Mouse (Mus musculus): ENCODE measurements at regions not wholly inside any gene's neighbourhood (a gene's known extent, or its start where the extent isn't known, plus 50 kb on each side); places are given as distances from the start of the nearest gene placed in this dataset.

- TF ChIP-seq CTCF (IDR thresholded peaks at IDR 0.05; ENCODE audit: borderline replicate concordance, extremely low read depth, insufficient read depth, insufficient read length) (no peak), POLR2A (IDR thresholded peaks at IDR 0.05; ENCODE audit: borderline replicate concordance, extremely low read depth, insufficient read depth, insufficient read length, poor library complexity, severe bottlenecking) (no peak)
- DNase-seq (ENCODE audit: low read depth) = no peak
Measured at GRCm38 (mm10) chr15:45612954-45613353, 5478.8 kb downstream of the 9330182O14Rik start.

- no peak for DNase-seq (ENCODE audit: low read depth)
- TF ChIP-seq POLR2A (IDR thresholded peaks at IDR 0.05; ENCODE audit: borderline replicate concordance, extremely low read depth, insufficient read depth, insufficient read length, poor library complexity, severe bottlenecking) (no peak), CTCF (IDR thresholded peaks at IDR 0.05; ENCODE audit: borderline replicate concordance, extremely low read depth, insufficient read depth, insufficient read length) (no peak)
Measured at GRCm38 (mm10) chr15:45646256-45646655, 5512.1 kb downstream of the 9330182O14Rik start.

- TF ChIP-seq POLR2A (IDR thresholded peaks at IDR 0.05; ENCODE audit: borderline replicate concordance, extremely low read depth, insufficient read depth, insufficient read length, poor library complexity, severe bottlenecking) = no peak
- TF ChIP-seq CTCF (IDR thresholded peaks at IDR 0.05; ENCODE audit: borderline replicate concordance, extremely low read depth, insufficient read depth, insufficient read length) = no peak
- no peak for DNase-seq (ENCODE audit: low read depth)
Measured at GRCm38 (mm10) chr15:45663601-45664000, 5529.4 kb downstream of the 9330182O14Rik start.

- DNase-seq (ENCODE audit: low read depth) = no peak
- TF ChIP-seq POLR2A (IDR thresholded peaks at IDR 0.05; ENCODE audit: borderline replicate concordance, extremely low read depth, insufficient read depth, insufficient read length, poor library complexity, severe bottlenecking) (no peak), CTCF (IDR thresholded peaks at IDR 0.05; ENCODE audit: borderline replicate concordance, extremely low read depth, insufficient read depth, insufficient read length) (no peak)
Measured at GRCm38 (mm10) chr15:45689446-45689845, 5555.3 kb downstream of the 9330182O14Rik start.

GRCm38 (mm10) chr15:45690026-45690425 is 5555.9 kb downstream of the 9330182O14Rik start:
- no peak for DNase-seq (ENCODE audit: low read depth)
- no peak for TF ChIP-seq CTCF (IDR thresholded peaks at IDR 0.05; ENCODE audit: borderline replicate concordance, extremely low read depth, insufficient read depth, insufficient read length)
- TF ChIP-seq POLR2A (IDR thresholded peaks at IDR 0.05; ENCODE audit: borderline replicate concordance, extremely low read depth, insufficient read depth, insufficient read length, poor library complexity, severe bottlenecking) = no peak

- TF ChIP-seq CTCF (IDR thresholded peaks at IDR 0.05; ENCODE audit: borderline replicate concordance, extremely low read depth, insufficient read depth, insufficient read length) = no peak
- TF ChIP-seq POLR2A (IDR thresholded peaks at IDR 0.05; ENCODE audit: borderline replicate concordance, extremely low read depth, insufficient read depth, insufficient read length, poor library complexity, severe bottlenecking) = no peak
- DNase-seq (ENCODE audit: low read depth) = peak; percentile 94
Measured at GRCm38 (mm10) chr15:45711109-45711508, 5576.9 kb downstream of the 9330182O14Rik start.

GRCm38 (mm10) chr15:45730370-45731153 is 5596.4 kb downstream of the 9330182O14Rik start:
- TF ChIP-seq POLR2A (IDR thresholded peaks at IDR 0.05; ENCODE audit: borderline replicate concordance, extremely low read depth, insufficient read depth, insufficient read length, poor library complexity, severe bottlenecking) = no peak
- TF ChIP-seq CTCF (IDR thresholded peaks at IDR 0.05; ENCODE audit: borderline replicate concordance, extremely low read depth, insufficient read depth, insufficient read length) = no peak
- no peak for DNase-seq (ENCODE audit: low read depth)

GRCm38 (mm10) chr15:45763225-45763624 is 5629.1 kb downstream of the 9330182O14Rik start:
- DNase-seq (ENCODE audit: low read depth) = peak; percentile 26
- TF ChIP-seq POLR2A (IDR thresholded peaks at IDR 0.05; ENCODE audit: borderline replicate concordance, extremely low read depth, insufficient read depth, insufficient read length, poor library complexity, severe bottlenecking) = no peak
- TF ChIP-seq CTCF (IDR thresholded peaks at IDR 0.05; ENCODE audit: borderline replicate concordance, extremely low read depth, insufficient read depth, insufficient read length) = peak; percentile 39; the same call in 1 of the 2 replicates
